Comparison of ENCODE assay signal across 8 mouse cellular contexts in the genomic region with DNA sequence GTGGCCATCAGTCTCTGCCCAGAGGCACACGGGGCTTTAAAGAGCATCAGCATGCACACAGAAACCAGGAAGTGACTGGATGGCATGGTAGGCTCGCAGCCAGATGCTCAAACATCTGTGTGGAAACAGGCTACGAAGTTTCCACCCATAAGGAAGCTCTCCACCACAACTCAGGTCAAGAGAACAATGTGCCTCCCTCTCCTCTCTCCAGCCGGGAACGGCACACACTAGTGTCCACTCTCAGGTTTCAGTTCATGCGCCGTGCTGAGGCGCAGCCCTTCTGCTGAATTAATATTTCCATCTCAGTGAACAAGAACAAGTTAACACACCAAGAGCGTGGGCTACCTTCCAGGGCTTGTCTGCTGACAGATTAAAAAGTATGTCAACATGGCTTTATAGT.
DNase-seq lines count a peak whose midpoint lies in the region; ATAC-seq and TF ChIP-seq lines count a peak whose summit lies in the region.

No protein-coding gene starts in this region.

- peak; percentile 55 for DNase-seq in gastrocnemius, adult 2 months
- DNase-seq in gastrocnemius, postnatal 25 days = no peak
- DNase-seq in cerebellum, adult 8-10 months = peak; percentile 48
- DNase-seq in lung, postnatal 10 days = peak; percentile 21
- DNase-seq in adrenal gland, adult 8-10 months = no peak
- no peak for DNase-seq in adrenal gland, postnatal 25 days
- DNase-seq in layer of hippocampus, postnatal 10 days (ENCODE audit: low spot score in 2 of 2) = no peak

- 0 out of 2 replicates have a peak overlapping the region, but pooled peaks have one; percentile 5 for H3K4me2 ChIP-seq in hindbrain, embryonic 12.5 days (replicated peaks)

- peak overlapping the region; percentile 69 for H3K27ac ChIP-seq in gastrocnemius, adult 2 months
- H3K27ac ChIP-seq in hindbrain, embryonic 12.5 days = no peak overlapping the region

- ATAC-seq in hindbrain, embryonic 12.5 days (ENCODE audit: low FRiP score) = no peak

- H3K36me3 ChIP-seq in hindbrain, embryonic 12.5 days = no peaks in the 10 kb centered on the region

- intact Hi-C loops in gastrocnemius, adult 2 months (cut with DNase I) = no loop called here

- no peak for TF ChIP-seq CTCF in gastrocnemius, adult 2 months (IDR thresholded peaks at IDR 0.05)

- 0 out of 2 replicates have a peak, but pooled peaks cover 4% of the 10 kb centered on the region for H3K9me3 ChIP-seq in hindbrain, embryonic 12.5 days (replicated peaks)

- peaks cover 15% of the 10 kb centered on the region for H3K4me1 ChIP-seq in hindbrain, embryonic 12.5 days

- no peak overlapping the region for H3K9ac ChIP-seq in hindbrain, embryonic 12.5 days

- no peaks in the 10 kb centered on the region for H3K27me3 ChIP-seq in hindbrain, embryonic 12.5 days

- WGBS in hindbrain, embryonic 12.5 days = 30% methylated on average over 9 of the region's 9 CpGs

- H3K4me3 ChIP-seq in gastrocnemius, adult 2 months = peak overlapping the region; percentile 60
- no peak overlapping the region for H3K4me3 ChIP-seq in hindbrain, embryonic 12.5 days

Comparison
In these comparisons a context has a peak if more than half of its experiments do, and no peak if none do; other contexts are left out.
1. DNase-seq: peak in gastrocnemius, adult 2 months (single experiment), cerebellum, adult 8-10 months (single experiment) and lung, postnatal 10 days (single experiment); none in gastrocnemius, postnatal 25 days (single experiment), adrenal gland, adult 8-10 months (single experiment), adrenal gland, postnatal 25 days (single experiment) and layer of hippocampus, postnatal 10 days (0 of 2).